Mouse (Mus musculus) limb, embryonic 12.5 days (tissue): ENCODE measurements around the gene Icos. TPM values are rescaled to one million over a fixed set of nuclear protein-coding genes. Genes with fewer than 3 reads are reported as not detected.

Experiments used
- ATAC-seq: fragments of 200-750 bp; cut with Nextera tagmentation; 2 replicates; pipeline ENCODE4 v1.8.0; 2017; ENCODE audit warnings: low read depth, moderate TSS enrichment; ENCODE audit not compliant: insufficient number of reproducible peaks, insufficient read depth, low FRiP score, low TSS enrichment
- H3K27ac ChIP-seq: fragments of 300-500 bp; sonication (generic); 2 replicates; pipeline ENCODE4 v1.5.1; 2016; ENCODE audit warnings: mild to moderate bottlenecking, moderate library complexity
- H3K27me3 ChIP-seq: fragments of 300-500 bp; sonication (generic); 2 replicates; pipeline ENCODE4 v1.6.1; 2016; ENCODE audit warnings: mild to moderate bottlenecking, moderate library complexity
- H3K36me3 ChIP-seq: fragments of 300-500 bp; sonication (generic); 2 replicates; pipeline ENCODE4 v1.6.1; 2016; ENCODE audit warnings: mild to moderate bottlenecking, moderate library complexity
- H3K4me1 ChIP-seq: fragments of 300-500 bp; sonication (generic); replicated peaks from 2 replicates; pipeline ENCODE4 v1.6.1; 2016
- H3K4me2 ChIP-seq: fragments of 300-500 bp; sonication (generic); 2 replicates; pipeline ENCODE4 v1.6.1; 2016; ENCODE audit warnings: mild to moderate bottlenecking, moderate library complexity
- H3K4me3 ChIP-seq: fragments of 300-500 bp; sonication (generic); replicated peaks from 2 replicates; pipeline ENCODE4 v1.5.1; 2016; ENCODE audit warnings: mild to moderate bottlenecking
- H3K9ac ChIP-seq: fragments of 300-500 bp; sonication (generic); replicated peaks from 2 replicates; pipeline ENCODE4 v1.6.1; 2016; ENCODE audit warnings: mild to moderate bottlenecking, moderate library complexity
- H3K9me3 ChIP-seq: fragments of 300-500 bp; sonication (generic); 2 replicates; pipeline ENCODE4 v1.6.1; 2016; ENCODE audit warnings: mild to moderate bottlenecking, moderate library complexity
- WGBS: fragments of 180-500 bp; shearing (Covaris S2); methylation state at CpG from one replicate; pipeline ENCODE4 v1.1.7; 2016; 5-methylcytosine and 5-hydroxymethylcytosine counted together
- polyA plus RNA-seq: library from polyadenylated mRNA; unstranded; fragments of >200 nt; fragmentation: Nextera tagmentation; extraction: Ambion mirVana; gene quantifications from 2 replicates; pipeline ENCODE4 v1.2.1, GENCODE M21; 2016

Icos gene
- polyA plus RNA-seq, 1 experiment from 2014 or later = 0.23 TPM

DNA sequence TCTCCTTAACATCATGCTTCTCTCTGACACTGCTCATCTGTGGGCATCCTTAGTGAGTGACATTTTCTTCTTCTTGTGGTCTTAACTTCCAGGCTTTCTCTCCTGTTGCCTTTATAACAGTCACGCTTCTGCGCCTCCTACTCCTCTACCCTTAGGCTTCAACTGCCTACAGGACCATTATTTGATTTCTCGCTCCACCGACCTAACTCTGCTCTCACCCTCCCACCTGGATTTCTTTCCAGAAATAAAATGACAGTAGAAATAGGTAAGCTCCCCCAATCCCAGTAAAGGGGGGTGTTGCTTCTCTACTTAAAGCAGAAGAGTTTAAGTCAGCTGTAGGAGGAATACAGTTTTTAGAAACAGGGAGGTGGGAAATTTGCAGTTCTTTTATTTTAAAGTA, 62.7 kb downstream of the Icos start:
- whole genome bisulfite sequencing = 91% methylated on average over 4 of the region's 4 CpGs
- no peaks in the 10 kb centered on the region; the same call in 1 of the 2 replicates for H3K27me3 ChIP-seq
- no peaks in the 10 kb centered on the region for H3K9me3 ChIP-seq
- H3K4me2 ChIP-seq = no peak overlapping the region
- H3K36me3 ChIP-seq = no peaks in the 10 kb centered on the region
- 0 out of 2 replicates have a peak, but pooled peaks cover 3% of the 10 kb centered on the region for H3K4me1 ChIP-seq
- H3K9ac ChIP-seq = no peak overlapping the region
- H3K4me3 ChIP-seq = no peak overlapping the region
- ATAC-seq = no peak
- no peak overlapping the region for H3K27ac ChIP-seq

DNA sequence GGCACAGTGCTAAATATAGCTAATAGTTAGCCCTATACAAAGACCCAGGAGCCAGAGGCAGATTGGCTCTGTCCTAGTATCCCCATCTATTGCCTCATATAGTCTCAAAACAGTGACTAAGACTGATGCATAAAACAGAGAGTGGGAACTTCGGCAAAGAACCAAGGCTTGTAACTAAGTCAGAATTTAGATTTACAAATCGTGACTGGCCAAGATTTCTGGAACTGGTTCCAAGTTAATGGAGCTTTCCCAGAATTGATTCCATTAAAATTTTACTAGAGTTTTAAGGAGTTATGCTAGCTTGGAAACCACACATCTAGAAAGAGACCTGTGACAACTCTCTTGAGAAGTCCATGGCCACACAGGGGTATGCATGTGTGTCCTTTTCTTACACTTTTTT, 65.1 kb downstream of the Icos start:
- ATAC-seq = no peak
- WGBS = 61% methylated on average over 2 of the region's 2 CpGs
- Histone ChIP-seq H3K4me3 (no peak overlapping the region), H3K9me3 (no peaks in the 10 kb centered on the region), H3K4me1 (0 out of 2 replicates have a peak, but pooled peaks cover 3% of the 10 kb centered on the region), H3K4me2 (no peak overlapping the region), H3K9ac (no peak overlapping the region), H3K27ac (no peak overlapping the region), H3K27me3 (no peaks in the 10 kb centered on the region; the same call in 1 of the 2 replicates), H3K36me3 (no peaks in the 10 kb centered on the region)

- H3K9me3 ChIP-seq = no peaks in the 10 kb centered on the region
- H3K4me3 ChIP-seq = no peak overlapping the region
- H3K4me1 ChIP-seq = 0 out of 2 replicates have a peak, but pooled peaks cover 3% of the 10 kb centered on the region
- H3K36me3 ChIP-seq = no peaks in the 10 kb centered on the region
- H3K9ac ChIP-seq = no peak overlapping the region
- ATAC-seq = no peak
- 79% methylated on average over 3 of the region's 3 CpGs for WGBS
- H3K27me3 ChIP-seq = no peaks in the 10 kb centered on the region
- no peak overlapping the region for H3K4me2 ChIP-seq
- no peak overlapping the region for H3K27ac ChIP-seq
These were observed 68.5 kb downstream of the Icos start for GRCm38 (mm10) chr1:61046055-61046705.

GRCm38 (mm10) chr1:61047336-61047735, 69.6 kb downstream of the Icos start:
- WGBS = 83% methylated on average over 3 of the region's 3 CpGs
- Histone ChIP-seq H3K9ac (no peak overlapping the region), H3K9me3 (no peaks in the 10 kb centered on the region), H3K36me3 (no peaks in the 10 kb centered on the region), H3K4me3 (no peak overlapping the region), H3K27ac (no peak overlapping the region), H3K27me3 (no peaks in the 10 kb centered on the region), H3K4me2 (no peak overlapping the region), H3K4me1 (no peaks in the 10 kb centered on the region)
- no peak for ATAC-seq

Other genes starting within 250 kb of the Icos start
- 0.18 and 0.24 TPM in 2 replicates for gene Ctla4, start 90.9 kb upstream of the Icos start, polyA plus RNA-seq